Mouse (Mus musculus): ENCODE results near the gene Vmn1r230. TPM values are rescaled to one million over a fixed set of nuclear protein-coding genes. Genes with fewer than 3 reads are reported as not detected.

Vmn1r230 gene
- polyA plus RNA-seq (2015; fragmentation: Nextera tagmentation; extraction: Ambion mirVana): not detected in 2 replicates

DNA sequence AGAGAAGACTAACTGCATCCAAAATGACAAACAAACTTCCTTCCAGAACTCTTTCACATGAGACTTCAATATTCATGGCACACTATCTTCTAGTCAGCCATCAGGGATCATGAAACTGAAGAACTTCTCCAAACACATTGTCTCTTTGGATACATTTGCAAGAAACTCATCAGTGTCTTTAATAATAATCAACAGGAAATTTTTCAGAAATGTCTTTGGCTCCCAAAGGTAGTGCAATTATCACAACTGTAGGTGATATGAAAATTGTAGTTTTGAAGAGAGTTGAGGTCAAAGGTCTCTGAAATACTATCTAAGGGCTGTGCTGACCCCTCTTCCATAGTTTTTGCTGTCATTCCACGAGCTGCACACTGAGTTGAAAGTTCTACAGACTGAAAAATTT, at the start of gene Vmn1r230:
TSS of gene Vmn1r230 (plus strand) at position 301 of the 400 bp plus-strand sequence.

DNA sequence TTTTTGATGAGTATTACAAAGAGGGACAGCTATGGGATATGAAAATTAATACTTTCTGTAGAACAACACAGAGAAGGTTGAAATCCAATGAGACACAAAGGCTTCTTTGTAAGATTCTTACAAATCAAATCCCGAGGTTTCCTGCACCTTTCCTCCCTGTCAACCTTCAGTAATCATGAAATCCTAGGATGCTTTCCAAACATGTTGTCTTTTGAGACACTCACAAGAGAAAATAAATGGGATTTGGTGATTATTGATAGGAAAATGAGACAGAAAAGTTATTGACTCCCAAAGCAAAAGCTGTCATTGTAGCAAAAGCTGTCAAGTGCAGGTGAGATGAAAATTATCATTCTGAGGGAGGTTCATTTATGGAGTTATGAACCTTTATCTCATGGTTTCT, 29.0 kb upstream of the Vmn1r230 start, which contains the start of gene Vmn1r229:
TSS of gene Vmn1r229 (plus strand) at position 301 of the 400 bp plus-strand sequence.

Other genes with a start within 250 kb of the Vmn1r230 start
- not detected in 2 replicates for gene Vmn2r110, start 244.0 kb upstream of the Vmn1r230 start, polyA plus RNA-seq (2015; fragmentation: Nextera tagmentation; extraction: Ambion mirVana)
- gene Fpr-rs3, start 215.6 kb upstream of the Vmn1r230 start, polyA plus RNA-seq (2015; fragmentation: Nextera tagmentation; extraction: Ambion mirVana): not detected in 2 replicates
- gene Vmn1r226, start 157.6 kb upstream of the Vmn1r230 start, polyA plus RNA-seq (2015; fragmentation: Nextera tagmentation; extraction: Ambion mirVana): not detected in 2 replicates
- not detected in 2 replicates for gene Vmn1r227, start 110.6 kb upstream of the Vmn1r230 start, polyA plus RNA-seq (2015; fragmentation: Nextera tagmentation; extraction: Ambion mirVana)
- not detected in 2 replicates for gene Vmn1r228, start 54.3 kb upstream of the Vmn1r230 start, polyA plus RNA-seq (2015; fragmentation: Nextera tagmentation; extraction: Ambion mirVana)
- not detected in 2 replicates for gene Vmn1r229, start 28.9 kb upstream of the Vmn1r230 start, polyA plus RNA-seq (2015; fragmentation: Nextera tagmentation; extraction: Ambion mirVana)
- gene Vmn1r231, start 64.6 kb downstream of the Vmn1r230 start, polyA plus RNA-seq (2015; fragmentation: Nextera tagmentation; extraction: Ambion mirVana): not detected in 2 replicates
- not detected in 2 replicates for gene Vmn1r232, start 79.3 kb downstream of the Vmn1r230 start, polyA plus RNA-seq (2015; fragmentation: Nextera tagmentation; extraction: Ambion mirVana)
- gene Ppp2r1a, start 104.9 kb downstream of the Vmn1r230 start, polyA plus RNA-seq (2015; fragmentation: Nextera tagmentation; extraction: Ambion mirVana): 167 and 189 TPM in 2 replicates
- not detected in 2 replicates for gene Vmn1r233, start 156.0 kb downstream of the Vmn1r230 start, polyA plus RNA-seq (2015; fragmentation: Nextera tagmentation; extraction: Ambion mirVana)
- 5.3 and 6.6 TPM in 2 replicates for gene Zfp160, start 168.5 kb downstream of the Vmn1r230 start, polyA plus RNA-seq (2015; fragmentation: Nextera tagmentation; extraction: Ambion mirVana)

All from skeletal muscle tissue, postnatal 0 days (tissue).